Mouse (Mus musculus) adrenal gland, postnatal 4 days (tissue): Measurements from ENCODE around the gene Phka2. TPM values are rescaled to one million over a fixed set of nuclear protein-coding genes. Genes with fewer than 3 reads are reported as not detected.

Experiments
- DNase-seq, 2 experiments: peaks; one replicate each; pipeline ENCODE4 v3.0.0; 2021 to 2022; ENCODE audit warnings: low spot score in 2 of 2, mixed read lengths in 2 of 2
- total RNA-seq, 2 experiments: library from RNA; stranded (reverse); gene quantifications; 2 replicates each; pipeline ENCODE4 v1.2.3; 2021

Gene Phka2
- total RNA-seq, 2 experiments from 2014 or later, result 40.1 to 40.5 TPM

DNA sequence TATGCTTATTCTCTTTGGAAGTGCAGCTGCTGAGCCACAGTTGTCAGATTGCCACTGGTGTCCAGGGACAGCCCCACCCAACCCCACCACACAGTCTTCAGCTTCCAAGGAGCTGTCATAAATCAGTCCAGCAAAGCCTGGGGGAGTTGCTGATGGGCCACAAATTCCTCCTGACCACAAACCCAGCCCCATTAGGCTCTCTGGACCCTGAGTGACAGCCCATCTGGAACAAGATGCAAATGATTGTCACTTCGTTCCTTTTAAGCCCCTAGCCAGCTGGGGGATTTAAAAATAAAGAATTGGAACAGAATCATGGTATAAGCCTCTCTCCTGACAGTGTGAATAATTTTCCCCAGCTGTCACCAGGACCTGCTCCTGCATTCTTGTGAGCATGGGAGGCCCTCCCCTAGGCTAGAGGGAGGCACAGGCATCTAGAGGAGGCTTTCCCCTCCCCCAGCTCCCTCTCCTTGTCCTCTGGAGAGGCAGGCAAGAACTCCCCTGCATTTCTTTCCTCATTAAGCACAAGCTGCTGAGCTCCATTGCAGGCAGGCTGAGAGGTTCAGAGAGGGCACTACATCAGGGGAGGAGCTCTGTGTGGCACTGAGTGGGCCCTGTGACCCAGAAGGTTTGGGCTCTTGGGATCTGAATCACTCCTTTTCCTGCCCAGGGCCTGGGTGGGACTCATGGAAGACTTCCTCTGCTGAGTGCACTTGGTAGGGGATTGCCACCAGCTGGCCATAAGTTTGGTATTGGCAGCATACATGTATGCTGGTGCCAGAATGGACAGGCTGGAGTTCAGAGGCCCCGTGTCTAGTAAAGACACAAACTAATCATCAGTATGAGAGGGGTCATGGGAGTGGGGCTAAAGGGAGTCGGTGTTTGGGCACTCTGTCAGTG lies 96.8 kb downstream of the Phka2 start:
- no peak for DNase-seq

DNA sequence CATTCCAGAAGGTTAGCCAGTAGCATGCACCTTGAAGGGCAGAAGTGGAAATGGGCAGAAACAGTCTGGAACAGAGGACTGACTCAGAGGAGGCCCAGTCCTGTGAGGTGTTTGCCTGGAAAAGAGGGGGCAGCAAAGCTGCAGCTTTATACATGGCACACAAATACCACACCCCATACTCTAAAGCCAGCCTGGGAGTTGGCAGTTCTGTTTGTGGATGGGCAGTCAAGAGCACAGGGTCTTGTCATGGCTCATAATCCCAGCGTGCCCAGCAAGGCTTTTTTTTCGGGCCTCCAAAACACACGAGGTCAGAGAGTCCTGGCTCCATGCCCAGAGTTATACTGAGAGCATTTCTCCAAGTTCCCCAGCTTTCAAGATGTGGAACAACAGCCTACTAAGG lies 99.1 kb downstream of the Phka2 start:
- DNase-seq, result no peak

DNA sequence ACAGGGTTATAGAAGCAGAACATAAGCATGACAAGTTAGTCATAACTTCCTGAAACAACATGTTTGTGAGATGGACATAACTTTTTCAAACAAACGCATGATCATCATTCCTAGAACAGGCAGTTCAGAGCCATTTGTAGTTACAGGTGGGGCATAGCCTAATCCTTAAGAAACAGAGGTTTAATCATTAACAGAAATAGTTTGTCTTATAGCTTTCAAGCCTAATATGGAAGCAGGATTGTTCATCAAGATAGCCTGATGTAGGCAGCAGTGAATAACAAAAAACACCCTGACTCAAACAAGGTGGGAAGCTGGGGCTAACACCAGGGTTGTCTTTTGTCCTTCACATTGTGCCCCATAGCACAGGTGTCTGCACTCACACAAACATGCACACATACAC lies 100.8 kb downstream of the Phka2 start:
- no peak for DNase-seq

DNA sequence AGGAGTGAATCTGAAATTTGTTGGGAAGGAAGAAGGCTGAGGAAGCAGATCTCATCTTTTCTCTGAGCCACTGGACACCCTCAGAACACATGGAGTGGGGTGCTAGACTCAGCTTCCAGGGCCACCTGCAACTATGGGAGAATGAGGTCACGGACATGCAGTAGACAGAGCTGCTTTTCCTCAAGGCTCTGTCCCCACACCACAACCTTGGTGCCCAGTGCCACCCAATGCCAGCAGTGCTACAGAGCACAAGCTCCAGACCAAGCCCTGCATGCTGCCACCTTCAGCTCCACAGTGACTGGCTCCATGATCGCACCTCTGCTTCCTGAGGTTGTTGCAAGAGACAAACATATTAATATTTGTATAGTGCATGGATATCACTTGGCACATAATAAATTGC lies 101.3 kb downstream of the Phka2 start:
- no peak for DNase-seq

DNA sequence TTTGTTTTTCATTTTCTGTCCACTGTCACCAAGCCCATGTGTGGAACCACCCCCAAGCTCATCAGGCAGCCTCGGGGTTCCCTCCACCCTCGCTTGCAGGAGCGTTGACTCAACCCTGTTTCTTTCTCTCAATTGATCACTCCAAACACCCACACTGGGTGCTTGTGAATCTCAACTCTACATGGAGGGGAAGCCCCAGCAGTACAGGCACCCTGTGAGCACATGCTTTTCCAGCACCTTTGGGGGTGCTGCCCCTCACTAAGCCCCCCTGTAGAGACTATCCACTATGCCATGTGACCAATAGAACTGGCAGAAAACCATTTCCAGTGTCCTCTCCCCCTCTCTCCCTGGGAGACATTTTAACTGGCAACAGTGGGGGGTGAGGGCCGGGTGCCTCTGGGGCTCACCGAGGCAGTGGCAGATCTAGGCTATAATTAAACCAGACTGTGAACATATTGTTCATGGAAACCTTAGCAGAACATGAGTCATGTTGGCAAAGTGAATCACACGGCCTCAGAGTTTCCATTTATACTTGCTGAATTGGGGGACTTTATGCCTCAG lies 102.1 kb downstream of the Phka2 start:
- no peak for DNase-seq

DNA sequence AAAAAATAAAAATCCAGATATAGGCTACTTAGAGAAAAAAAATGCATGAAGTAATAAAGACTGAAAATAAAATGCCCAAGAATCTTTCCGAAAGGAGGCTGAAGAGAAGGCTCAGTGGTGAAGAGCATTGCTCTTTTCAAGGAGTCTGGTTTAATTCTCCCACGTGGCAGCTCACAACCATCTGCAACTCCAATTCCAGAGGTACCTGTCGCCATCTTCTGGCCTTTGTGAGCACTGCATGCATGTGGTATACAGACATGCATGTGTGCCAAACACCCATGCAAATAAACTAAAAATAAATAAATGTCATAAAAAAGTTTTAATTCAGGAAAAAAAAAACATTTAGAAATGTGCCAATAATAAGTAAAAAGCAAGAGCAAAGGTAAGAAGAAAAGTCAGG lies 107.9 kb downstream of the Phka2 start:
- no peak for DNase-seq

DNA sequence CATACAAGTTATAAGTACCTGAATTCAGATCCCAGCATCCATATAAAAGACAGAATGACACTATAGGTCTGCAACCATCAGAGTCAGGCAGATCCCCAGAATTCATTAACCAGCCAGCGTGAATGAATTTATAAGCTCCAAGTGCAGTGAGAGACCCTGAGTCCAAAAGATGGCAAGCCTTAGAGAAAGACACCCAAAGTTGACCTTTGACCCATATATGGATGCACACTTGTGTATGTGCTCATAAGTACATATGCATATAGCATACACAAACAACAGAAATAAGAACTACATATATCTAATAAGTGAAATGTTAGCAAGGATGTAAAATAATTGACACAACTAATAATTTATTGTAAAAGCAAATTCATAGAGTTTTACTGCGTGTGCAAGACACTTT lies 108.5 kb downstream of the Phka2 start:
- DNase-seq, result no peak

DNA sequence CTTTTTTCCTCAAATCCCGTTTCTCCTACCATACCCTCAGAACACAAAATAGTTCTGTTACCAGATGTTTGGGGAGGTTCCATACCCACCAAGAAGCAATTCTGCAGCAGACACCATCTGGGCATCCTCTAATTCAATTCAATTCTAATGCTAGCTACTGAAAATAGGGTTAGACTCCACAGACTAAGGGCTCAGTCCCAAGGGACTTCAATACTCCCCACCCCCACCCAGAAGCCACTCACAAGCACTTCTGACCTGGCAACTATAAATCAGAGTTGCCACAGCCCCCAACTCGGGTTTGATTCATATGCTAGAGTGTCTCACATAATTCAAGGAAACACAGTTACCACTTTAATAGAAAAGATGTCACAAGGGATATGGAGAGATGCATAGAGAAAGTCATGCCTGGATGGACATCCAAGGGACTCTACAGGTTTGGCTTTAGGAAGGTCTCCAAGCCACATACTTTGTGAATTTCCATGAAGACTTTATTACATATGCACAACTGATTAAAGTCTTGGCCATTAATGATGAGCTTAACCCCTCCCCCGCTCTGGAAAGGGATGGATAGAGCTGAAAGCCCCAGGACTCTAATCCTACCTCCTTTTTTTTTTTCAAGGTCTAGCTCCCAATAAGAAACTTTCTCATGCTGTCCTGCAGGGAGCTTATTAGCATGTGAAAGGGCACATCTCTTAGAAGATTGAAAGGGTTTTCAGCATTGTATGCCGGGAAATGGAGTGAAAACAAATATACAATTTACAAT lies 109.1 kb downstream of the Phka2 start:
- no peak for DNase-seq

Other genes starting within 250 kb of the Phka2 start
- 1 to 10 TPM; 1.9 to 3.6 TPM for gene Adgrg2, start 111.5 kb upstream of the Phka2 start, total RNA-seq
- under 1 TPM in 1 of 2 experiments, not detected in 1; 0.20 TPM for gene Ppef1, start 233.6 kb downstream of the Phka2 start, total RNA-seq